ENCODE assay signal across 10 mouse cellular contexts in the genomic region with DNA sequence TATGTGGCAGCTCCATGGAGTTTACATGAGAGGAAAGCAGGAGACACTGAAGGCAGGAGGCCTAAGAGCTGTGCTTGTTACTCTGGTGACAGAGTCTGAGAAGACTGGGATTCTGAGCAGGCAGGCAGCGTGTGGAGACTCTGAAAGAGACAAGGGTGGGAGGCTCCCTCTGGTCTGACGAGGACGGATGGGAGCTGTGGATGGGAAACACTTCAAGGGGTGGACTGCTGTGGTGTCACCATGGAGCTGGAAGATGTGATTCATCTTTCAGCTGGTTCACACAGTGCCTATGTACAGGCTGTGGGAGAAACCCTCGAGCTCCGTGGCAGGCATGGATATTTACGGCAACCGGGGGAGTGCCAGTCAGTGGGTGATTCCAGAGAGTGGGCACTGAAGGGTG. TPM values are rescaled to one million over a fixed set of nuclear protein-coding genes. Genes with fewer than 3 reads are reported as not detected.
DNase-seq lines count a peak whose midpoint lies in the region; ATAC-seq and TF ChIP-seq lines count a peak whose summit lies in the region.
"Had no signal": no experiment of that assay in that cellular context is flagged by ENCODE, and none has a peak within 500 bp of the region (broad histone marks: within the 10 kb centered on the region; RNA-seq: fewer than 3 reads in every experiment).

No protein-coding gene starts in this region.

- peak overlapping the region; percentile 74 for H3K27ac ChIP-seq in embryonic facial prominence, embryonic 13.5 days
- H3K27ac ChIP-seq in forebrain, embryonic 14.5 days (ENCODE audit: low read depth, low read length), result peak overlapping the region; percentile 53
- H3K27ac ChIP-seq in hindbrain, postnatal 0 days, result peak overlapping the region; percentile 70; the same call in 1 of the 2 replicates
- no peak overlapping the region for H3K27ac ChIP-seq in neural tube, embryonic 12.5 days

- ATAC-seq in embryonic facial prominence, embryonic 13.5 days (ENCODE audit: insufficient number of reproducible peaks, insufficient read depth, low FRiP score, low TSS enrichment, low read depth), result no peak
- ATAC-seq in forebrain, embryonic 14.5 days, result peak; percentile 42; the same call in 1 of the 2 replicates
- ATAC-seq in hindbrain, postnatal 0 days, result peak; percentile 83
- ATAC-seq in neural tube, embryonic 12.5 days (ENCODE audit: low FRiP score, low read depth), result peak; percentile 55; the same call in 1 of the 2 replicates
- ATAC-seq in megakaryocyte, adult 5-6 weeks (ENCODE audit: poor library complexity, severe bottlenecking), result no peak

- no peaks in the 10 kb centered on the region for H3K27me3 ChIP-seq in embryonic facial prominence, embryonic 13.5 days
- H3K27me3 ChIP-seq in forebrain, embryonic 14.5 days (replicated peaks; ENCODE audit: control insufficient read depth, insufficient read depth, low read length), result no peaks in the 10 kb centered on the region
- no peaks in the 10 kb centered on the region for H3K27me3 ChIP-seq in hindbrain, postnatal 0 days (ENCODE audit: insufficient read depth, low read length)
- no peaks in the 10 kb centered on the region for H3K27me3 ChIP-seq in neural tube, embryonic 12.5 days (replicated peaks)

- H3K4me1 ChIP-seq in embryonic facial prominence, embryonic 13.5 days, result peaks cover 21% of the 10 kb centered on the region
- peaks cover 19% of the 10 kb centered on the region for H3K4me1 ChIP-seq in forebrain, embryonic 14.5 days (ENCODE audit: control insufficient read depth, insufficient read depth, low read length)
- H3K4me1 ChIP-seq in hindbrain, postnatal 0 days (ENCODE audit: insufficient read depth, low read length), result no peaks in the 10 kb centered on the region; the same call in 1 of the 2 replicates
- H3K4me1 ChIP-seq in neural tube, embryonic 12.5 days, result peaks cover 23% of the 10 kb centered on the region

- peak; percentile 31 for DNase-seq in forebrain, embryonic 14.5 days (ENCODE audit: low spot score)
- DNase-seq in hindbrain, postnatal 0 days (ENCODE audit: low spot score), result peak; percentile 62
- DNase-seq in adrenal gland, adult 18-20 months (ENCODE audit: low spot score in 2 of 2), result no peak
- DNase-seq in adrenal gland, postnatal 10 days, result no peak
- no peak for DNase-seq in Muller cell, postnatal 12 days (ENCODE audit: inconsistent ontology term)
- DNase-seq: lung, adult 2 months had no signal

- no peak overlapping the region for H3K4me2 ChIP-seq in embryonic facial prominence, embryonic 13.5 days
- no peak overlapping the region for H3K4me2 ChIP-seq in forebrain, embryonic 14.5 days (ENCODE audit: low read length)
- H3K4me2 ChIP-seq in hindbrain, postnatal 0 days (ENCODE audit: low read depth, low read length), result no peak overlapping the region
- H3K4me2 ChIP-seq in neural tube, embryonic 12.5 days (replicated peaks), result no peak overlapping the region

- no peaks in the 10 kb centered on the region for H3K9me3 ChIP-seq in embryonic facial prominence, embryonic 13.5 days
- no peaks in the 10 kb centered on the region for H3K9me3 ChIP-seq in forebrain, embryonic 14.5 days (replicated peaks; ENCODE audit: control insufficient read depth, low read length)
- no peaks in the 10 kb centered on the region for H3K9me3 ChIP-seq in hindbrain, postnatal 0 days (ENCODE audit: low read length)
- H3K9me3 ChIP-seq in neural tube, embryonic 12.5 days, result no peaks in the 10 kb centered on the region
- H3K9me3 ChIP-seq: G1E had no signal

- no peak overlapping the region for H3K4me3 ChIP-seq in embryonic facial prominence, embryonic 13.5 days
- no peak overlapping the region for H3K4me3 ChIP-seq in forebrain, embryonic 14.5 days (ENCODE audit: low read depth, low read length)
- no peak overlapping the region for H3K4me3 ChIP-seq in hindbrain, postnatal 0 days (ENCODE audit: low read length)
- no peak overlapping the region for H3K4me3 ChIP-seq in neural tube, embryonic 12.5 days

- no peak for TF ChIP-seq CTCF in hindbrain, postnatal 0 days (IDR thresholded peaks at IDR 0.05; ENCODE audit: low read depth)

- H3K36me3 ChIP-seq in embryonic facial prominence, embryonic 13.5 days, result peaks cover 32% of the 10 kb centered on the region
- peaks cover 10% of the 10 kb centered on the region for H3K36me3 ChIP-seq in forebrain, embryonic 14.5 days (ENCODE audit: control insufficient read depth, insufficient read depth, low read length)
- peaks cover 8% of the 10 kb centered on the region; the same call in 1 of the 2 replicates for H3K36me3 ChIP-seq in hindbrain, postnatal 0 days (ENCODE audit: insufficient read depth, low read length)
- no peaks in the 10 kb centered on the region for H3K36me3 ChIP-seq in neural tube, embryonic 12.5 days
- H3K36me3 ChIP-seq: G1E had no signal

- 0 out of 2 replicates have a peak overlapping the region, but pooled peaks have one; percentile 16 for H3K9ac ChIP-seq in embryonic facial prominence, embryonic 13.5 days
- peak overlapping the region; percentile 26 for H3K9ac ChIP-seq in forebrain, embryonic 14.5 days (ENCODE audit: low read length)
- H3K9ac ChIP-seq in hindbrain, postnatal 0 days (replicated peaks; ENCODE audit: low read length), result no peak overlapping the region
- H3K9ac ChIP-seq in neural tube, embryonic 12.5 days, result 0 out of 2 replicates have a peak overlapping the region, but pooled peaks have one; percentile 17

- WGBS in embryonic facial prominence, embryonic 13.5 days, result 73% methylated on average over 7 of the region's 7 CpGs
- WGBS in forebrain, embryonic 14.5 days, result 35% methylated on average over 7 of the region's 7 CpGs
- 27% methylated on average over 7 of the region's 7 CpGs for WGBS in hindbrain, postnatal 0 days
- WGBS in neural tube, embryonic 12.5 days, result 32% methylated on average over 7 of the region's 7 CpGs

RNA-seq across cellular contexts. Expression of gene Ptpdc1, which starts 30.9 kb away (rescaled TPM):
- polyA plus RNA-seq in embryonic facial prominence, embryonic 13.5 days (2015; fragmentation: Nextera tagmentation; extraction: Ambion mirVana), result 21.2 and 27.2 TPM in 2 replicates
- 12.7 and 18.8 TPM in 2 replicates for polyA plus RNA-seq in forebrain, embryonic 14.5 days (2014; fragmentation: Nextera tagmentation; extraction: Ambion mirVana)
- 16.3 and 30.8 TPM in 2 replicates for total RNA-seq in hindbrain, postnatal 0 days (2014; rRNA removed)
- polyA plus RNA-seq in hindbrain, postnatal 0 days (2015; fragmentation: Nextera tagmentation; extraction: Ambion mirVana), result 13.0 and 13.5 TPM in 2 replicates
- polyA plus RNA-seq in neural tube, embryonic 12.5 days (2016; fragmentation: Nextera tagmentation; extraction: Ambion mirVana), result 15.5 and 19.1 TPM in 2 replicates
- total RNA-seq in adrenal gland, adult 18-20 months (2021), result 1 to 10 TPM; 5.0 to 6.3 TPM
- total RNA-seq in adrenal gland, postnatal 10 days (2021), result 10 to 100 TPM in 1 of 2 experiments, 1 to 10 TPM in 1; 7.5 to 11.8 TPM
- 1.6 and 1.9 TPM in 2 replicates for total RNA-seq in megakaryocyte, adult 5-6 weeks (2015)
- total RNA-seq in megakaryocyte, adult 5-6 weeks (2017), result 1.1 and 1.8 TPM in 2 replicates
- polyA plus RNA-seq: G1E had no signal

Comparison
In these comparisons a context has a peak if more than half of its experiments do, and no peak if none do; other contexts are left out.
1. ATAC-seq: peak in forebrain, embryonic 14.5 days (single experiment), hindbrain, postnatal 0 days (single experiment) and neural tube, embryonic 12.5 days (single experiment); none in embryonic facial prominence, embryonic 13.5 days (single experiment) and megakaryocyte, adult 5-6 weeks (single experiment).
2. DNase-seq: peak in forebrain, embryonic 14.5 days (single experiment) and hindbrain, postnatal 0 days (single experiment); none in adrenal gland, adult 18-20 months (0 of 2), adrenal gland, postnatal 10 days (single experiment) and Muller cell, postnatal 12 days (single experiment).